Mouse (Mus musculus): ENCODE measurements around the gene Otud7b.
"Not testable (repeated sequence)": the region's sequence is repeated elsewhere in the genome, so short reads cannot be mapped to it uniquely, and the experiment has no call there.

Gene Otud7b

GRCm38 (mm10) chr3:96181510-96182381 lies 77.4 kb downstream of the Otud7b start:
- DNase-seq = no peak

- DNase-seq = no peak
Observed at GRCm38 (mm10) chr3:96182382-96182776, 78.1 kb downstream of the Otud7b start.

GRCm38 (mm10) chr3:96192977-96193376 lies 88.7 kb downstream of the Otud7b start:
- DNase-seq = no peak

- no peak for DNase-seq
Observed at GRCm38 (mm10) chr3:96194966-96195365, 90.6 kb downstream of the Otud7b start.

- DNase-seq = no peak
Observed at GRCm38 (mm10) chr3:96195616-96196313, 91.4 kb downstream of the Otud7b start.

- DNase-seq = no peak
Observed at GRCm38 (mm10) chr3:96196437-96197128, 92.3 kb downstream of the Otud7b start.

- DNase-seq = peak; percentile 92 to 93
Observed at GRCm38 (mm10) chr3:96197129-96197749, 92.9 kb downstream of the Otud7b start.

GRCm38 (mm10) chr3:96198181-96198580 lies 93.9 kb downstream of the Otud7b start:
- peak in 1 of 2 experiments; percentile 44 for DNase-seq

GRCm38 (mm10) chr3:96198601-96199251 lies 94.4 kb downstream of the Otud7b start:
- DNase-seq = not testable (repeated sequence)

- DNase-seq = no peak
Observed at GRCm38 (mm10) chr3:96199731-96200130, 95.4 kb downstream of the Otud7b start.

GRCm38 (mm10) chr3:96207819-96208218 lies 103.5 kb downstream of the Otud7b start:
- DNase-seq = no peak

- DNase-seq = no peak
Observed at GRCm38 (mm10) chr3:96209242-96209641, 104.9 kb downstream of the Otud7b start.

All from lung, adult 18-20 months (tissue).